Mouse (Mus musculus): Measurements from ENCODE around the gene Pgm1. TPM values are rescaled to one million over a fixed set of nuclear protein-coding genes. Genes with fewer than 3 reads are reported as not detected.
A peak's percentile ranks its signal among the peaks of the same experiment; 100 is the strongest.

The Pgm1 gene
- polyA plus RNA-seq, 1 experiment from 2014 or later = 52.4 TPM

DNA sequence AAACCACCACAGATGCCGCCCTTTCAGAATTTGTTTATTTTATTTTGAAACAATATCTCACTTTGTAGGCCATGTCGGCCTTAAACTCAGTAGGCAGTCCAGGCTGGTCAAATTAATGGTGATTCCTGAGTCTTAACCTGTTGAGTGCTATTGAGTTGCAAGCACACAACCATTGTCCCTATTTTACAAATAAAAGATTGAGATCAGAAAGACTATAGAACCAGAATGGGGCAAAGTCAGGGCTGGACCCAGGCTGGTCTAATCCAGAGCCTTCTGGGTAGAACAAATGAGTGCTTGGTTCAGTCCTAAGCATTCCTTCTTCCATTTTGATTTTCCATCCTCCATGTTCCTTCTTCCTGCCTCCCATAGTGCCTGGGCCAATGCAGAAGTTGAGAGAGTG is 17.3 kb downstream of the Pgm1 start:
- WGBS = 79% methylated on average over 2 of the region's 2 CpGs
- DNase-seq (ENCODE audit: low spot score) = no peak
- no peaks in the 10 kb centered on the region for H3K9me3 ChIP-seq (ENCODE audit: control insufficient read depth, low read length)

DNA sequence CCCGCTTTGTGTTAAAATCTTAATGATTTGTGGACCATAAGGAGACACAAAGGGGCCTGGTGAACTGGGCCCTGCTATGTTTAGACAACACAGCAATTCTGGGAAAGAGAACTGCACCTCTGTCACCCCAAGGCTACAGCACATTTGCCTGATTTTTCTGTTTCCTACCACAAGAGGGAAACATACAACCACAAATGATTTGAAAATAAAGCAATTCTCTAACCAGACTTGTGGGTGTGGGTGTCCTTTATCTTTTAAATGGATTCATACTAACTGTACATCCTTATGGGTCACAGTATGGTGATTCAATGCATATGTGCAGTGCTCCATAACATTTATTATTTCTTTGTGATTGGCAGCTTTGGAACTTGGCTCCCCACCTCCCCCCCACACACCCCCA is 18.0 kb downstream of the Pgm1 start:
- 49% methylated on average over 1 of the region's 1 CpGs for WGBS
- H3K9me3 ChIP-seq (ENCODE audit: control insufficient read depth, low read length) = no peaks in the 10 kb centered on the region
- H3K4me1 ChIP-seq (replicated peaks; ENCODE audit: control insufficient read depth, insufficient read depth) = no peaks in the 10 kb centered on the region; the same call in 1 of the 2 replicates
- H3K4me3 ChIP-seq (ENCODE audit: low read depth, low read length) = no peak overlapping the region
- H3K36me3 ChIP-seq (ENCODE audit: control insufficient read depth, insufficient read depth, low read length) = no peaks in the 10 kb centered on the region
- no peak overlapping the region for H3K9ac ChIP-seq (ENCODE audit: low read length)
- H3K4me2 ChIP-seq (replicated peaks; ENCODE audit: low read depth) = no peak overlapping the region
- TF ChIP-seq EP300 (optimal IDR thresholded peaks at IDR 0.05) = no peak
- TF ChIP-seq CTCF (IDR thresholded peaks at IDR 0.05; ENCODE audit: low read depth) = peak; percentile 79
- ATAC-seq (ENCODE audit: low FRiP score, low TSS enrichment) (peak; percentile 42), DNase-seq (ENCODE audit: low spot score) (no peak)
- 0 out of 2 replicates have a peak overlapping the region, but pooled peaks have one; percentile 49 for H3K27ac ChIP-seq (replicated peaks)
- H3K27me3 ChIP-seq (ENCODE audit: control insufficient read depth, insufficient read depth, low read length) = no peaks in the 10 kb centered on the region

More for the DNA sequence above, 17.3 kb downstream of the Pgm1 start:
- no peak overlapping the region for H3K27ac ChIP-seq (replicated peaks)
- H3K4me1 ChIP-seq (replicated peaks; ENCODE audit: control insufficient read depth, insufficient read depth) = no peaks in the 10 kb centered on the region; the same call in 1 of the 2 replicates
- ATAC-seq (ENCODE audit: low FRiP score, low TSS enrichment) = no peak
- H3K4me2 ChIP-seq (replicated peaks; ENCODE audit: low read depth) = no peak overlapping the region
- TF ChIP-seq CTCF (IDR thresholded peaks at IDR 0.05; ENCODE audit: low read depth) (no peak), EP300 (optimal IDR thresholded peaks at IDR 0.05) (no peak)
- no peaks in the 10 kb centered on the region for H3K27me3 ChIP-seq (ENCODE audit: control insufficient read depth, insufficient read depth, low read length)
- no peak overlapping the region for H3K9ac ChIP-seq (ENCODE audit: low read length)
- no peaks in the 10 kb centered on the region for H3K36me3 ChIP-seq (ENCODE audit: control insufficient read depth, insufficient read depth, low read length)
- H3K4me3 ChIP-seq (ENCODE audit: low read depth, low read length) = no peak overlapping the region

DNA sequence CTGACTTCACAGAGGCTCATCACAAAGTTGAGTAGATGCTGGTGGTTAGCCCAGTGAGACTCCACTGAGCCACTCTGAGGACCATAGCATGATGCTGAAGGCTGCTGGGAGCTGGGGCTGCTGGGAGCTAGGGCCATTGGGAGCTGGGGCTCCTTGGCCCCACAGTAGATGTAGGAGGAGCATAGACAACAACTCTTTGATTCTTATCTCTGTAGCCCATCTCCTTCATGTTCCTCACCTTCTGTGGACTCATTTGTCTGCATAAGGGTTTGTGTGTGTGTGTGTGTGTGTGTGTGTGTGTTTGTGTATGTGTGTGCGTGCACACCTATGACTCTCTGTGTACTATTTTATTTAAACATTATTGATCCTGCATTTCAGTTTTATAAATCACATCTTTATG is 18.7 kb downstream of the Pgm1 start:
- Histone ChIP-seq H3K9me3 (ENCODE audit: control insufficient read depth, low read length) (no peaks in the 10 kb centered on the region), H3K4me3 (ENCODE audit: low read depth, low read length) (no peak overlapping the region), H3K27ac (replicated peaks) (no peak overlapping the region), H3K36me3 (ENCODE audit: control insufficient read depth, insufficient read depth, low read length) (no peaks in the 10 kb centered on the region), H3K4me2 (replicated peaks; ENCODE audit: low read depth) (no peak overlapping the region), H3K27me3 (ENCODE audit: control insufficient read depth, insufficient read depth, low read length) (no peaks in the 10 kb centered on the region), H3K4me1 (replicated peaks; ENCODE audit: control insufficient read depth, insufficient read depth) (no peaks in the 10 kb centered on the region), H3K9ac (ENCODE audit: low read length) (no peak overlapping the region)
- no peak for DNase-seq (ENCODE audit: low spot score)
- 94% methylated on average over 1 of the region's 1 CpGs for WGBS
- no peak for TF ChIP-seq CTCF (IDR thresholded peaks at IDR 0.05; ENCODE audit: low read depth)
- no peak for TF ChIP-seq EP300 (optimal IDR thresholded peaks at IDR 0.05)
- ATAC-seq (ENCODE audit: low FRiP score, low TSS enrichment) = no peak

DNA sequence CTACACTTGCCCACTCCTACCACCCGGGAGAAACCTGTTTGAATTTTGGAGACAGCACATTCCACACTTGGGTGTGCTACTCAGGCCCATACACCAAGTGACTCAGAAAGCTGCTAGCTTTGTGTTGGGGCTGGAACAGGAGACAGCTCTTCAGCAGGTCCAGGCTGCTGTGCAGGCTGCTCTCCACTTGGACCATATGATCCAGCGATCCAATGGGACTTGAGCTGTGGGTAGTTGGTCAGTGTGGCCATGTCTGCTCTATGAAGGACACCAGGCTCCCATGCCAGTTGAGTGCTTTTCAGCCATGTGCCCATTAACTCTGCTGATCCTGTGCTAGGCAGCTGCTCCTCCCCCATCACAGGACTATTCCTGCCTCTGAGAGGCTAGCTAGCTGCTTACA is 24.7 kb downstream of the Pgm1 start:
- TF ChIP-seq CTCF (IDR thresholded peaks at IDR 0.05; ENCODE audit: low read depth) (no peak), EP300 (optimal IDR thresholded peaks at IDR 0.05) (no peak)
- WGBS = 75% methylated on average over 2 of the region's 2 CpGs
- Histone ChIP-seq H3K4me3 (ENCODE audit: low read depth, low read length) (no peak overlapping the region), H3K9me3 (ENCODE audit: control insufficient read depth, low read length) (no peaks in the 10 kb centered on the region), H3K27ac (replicated peaks) (no peak overlapping the region), H3K4me1 (replicated peaks; ENCODE audit: control insufficient read depth, insufficient read depth) (peaks cover 2% of the 10 kb centered on the region; the same call in 1 of the 2 replicates), H3K36me3 (ENCODE audit: control insufficient read depth, insufficient read depth, low read length) (no peaks in the 10 kb centered on the region), H3K9ac (ENCODE audit: low read length) (no peak overlapping the region), H3K27me3 (ENCODE audit: control insufficient read depth, insufficient read depth, low read length) (no peaks in the 10 kb centered on the region), H3K4me2 (replicated peaks; ENCODE audit: low read depth) (no peak overlapping the region)
- ATAC-seq (ENCODE audit: low FRiP score, low TSS enrichment) = no peak; the same call in 1 of the 2 replicates
- DNase-seq (ENCODE audit: low spot score) = no peak

DNA sequence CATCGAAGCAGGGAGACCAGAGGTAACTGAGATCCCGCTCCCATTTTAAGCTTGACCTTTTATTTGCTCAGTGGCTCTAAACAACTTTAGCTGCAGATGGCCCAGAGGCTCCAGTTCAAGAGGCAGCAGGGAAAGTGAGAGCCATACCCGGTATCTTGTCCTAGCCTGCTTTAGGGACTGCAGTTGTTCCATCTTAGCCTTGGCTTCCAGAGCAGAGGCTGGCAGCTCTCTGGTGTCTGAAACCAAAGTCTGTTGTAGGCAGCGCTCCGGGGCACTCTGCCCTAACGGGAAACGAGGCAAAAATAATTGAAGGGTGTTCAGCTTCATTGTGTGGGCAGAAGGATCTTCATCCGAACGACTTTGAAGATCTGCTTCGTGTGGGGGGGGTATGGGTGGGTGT is 26.2 kb downstream of the Pgm1 start:
- DNase-seq (ENCODE audit: low spot score) = no peak
- Histone ChIP-seq H3K4me2 (replicated peaks; ENCODE audit: low read depth) (no peak overlapping the region), H3K9me3 (ENCODE audit: control insufficient read depth, low read length) (no peaks in the 10 kb centered on the region), H3K4me3 (ENCODE audit: low read depth, low read length) (no peak overlapping the region), H3K27me3 (ENCODE audit: control insufficient read depth, insufficient read depth, low read length) (no peaks in the 10 kb centered on the region), H3K36me3 (ENCODE audit: control insufficient read depth, insufficient read depth, low read length) (no peaks in the 10 kb centered on the region), H3K27ac (replicated peaks) (no peak overlapping the region), H3K4me1 (replicated peaks; ENCODE audit: control insufficient read depth, insufficient read depth) (peaks cover 2% of the 10 kb centered on the region; the same call in 1 of the 2 replicates), H3K9ac (ENCODE audit: low read length) (no peak overlapping the region)
- WGBS = 88% methylated on average over 10 of the region's 10 CpGs
- no peak for ATAC-seq (ENCODE audit: low FRiP score, low TSS enrichment)
- TF ChIP-seq EP300 (optimal IDR thresholded peaks at IDR 0.05) = no peak
- TF ChIP-seq CTCF (IDR thresholded peaks at IDR 0.05; ENCODE audit: low read depth) = no peak

DNA sequence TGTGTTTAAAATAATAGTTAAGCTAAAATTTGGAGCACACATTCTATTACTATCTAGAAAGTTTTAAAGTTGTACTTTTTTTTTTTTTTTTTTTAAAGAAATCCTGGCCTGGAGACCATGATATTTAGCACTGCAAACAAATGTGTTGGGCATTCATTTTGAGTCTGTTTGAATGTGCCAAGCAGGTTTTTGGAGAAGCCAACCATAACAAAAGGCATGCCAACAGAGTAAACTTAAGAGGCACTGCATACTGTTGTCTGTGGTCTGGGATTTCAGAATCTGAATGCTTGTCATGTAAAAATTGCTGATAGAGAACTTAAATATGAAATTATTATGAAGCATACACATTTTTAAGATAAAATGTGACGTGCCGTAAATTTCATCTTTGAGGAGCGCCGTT is 28.0 kb downstream of the Pgm1 start:
- Histone ChIP-seq H3K9ac (ENCODE audit: low read length) (no peak overlapping the region), H3K27me3 (ENCODE audit: control insufficient read depth, insufficient read depth, low read length) (no peaks in the 10 kb centered on the region), H3K4me2 (replicated peaks; ENCODE audit: low read depth) (no peak overlapping the region), H3K27ac (replicated peaks) (no peak overlapping the region), H3K4me1 (replicated peaks; ENCODE audit: control insufficient read depth, insufficient read depth) (peaks cover 2% of the 10 kb centered on the region; the same call in 1 of the 2 replicates), H3K9me3 (ENCODE audit: control insufficient read depth, low read length) (no peaks in the 10 kb centered on the region), H3K4me3 (ENCODE audit: low read depth, low read length) (no peak overlapping the region), H3K36me3 (ENCODE audit: control insufficient read depth, insufficient read depth, low read length) (no peaks in the 10 kb centered on the region)
- DNase-seq (ENCODE audit: low spot score) (no peak), ATAC-seq (ENCODE audit: low FRiP score, low TSS enrichment) (no peak)
- TF ChIP-seq CTCF (IDR thresholded peaks at IDR 0.05; ENCODE audit: low read depth) = no peak
- TF ChIP-seq EP300 (optimal IDR thresholded peaks at IDR 0.05) = no peak
- 74% methylated on average over 4 of the region's 4 CpGs for WGBS

All from stomach, postnatal 0 days (tissue).